Mouse (Mus musculus) ES-Bruce4 (cell line): Measurements from ENCODE around the gene Aplf. TPM values are rescaled to one million over a fixed set of nuclear protein-coding genes. Genes with fewer than 3 reads are reported as not detected.

Experiments used
- H3K27ac ChIP-seq: 2 replicates; pipeline ENCODE4 v1.5.1; 2012; ENCODE audit warnings: low read length, inconsistent platforms; ENCODE audit not compliant: insufficient read depth
- H3K27me3 ChIP-seq: 2 replicates; pipeline ENCODE4 v1.6.1; 2012; ENCODE audit warnings: mild to moderate bottlenecking, low read length, inconsistent platforms; ENCODE audit not compliant: control insufficient read depth, poor library complexity, insufficient read depth, severe bottlenecking
- H3K36me3 ChIP-seq: 2 replicates; pipeline ENCODE4 v1.6.1; 2012; ENCODE audit warnings: inconsistent platforms, mild to moderate bottlenecking, low read length, moderate library complexity; ENCODE audit not compliant: control insufficient read depth, poor library complexity, insufficient read depth, severe bottlenecking
- H3K4me1 ChIP-seq: one replicate; pipeline ENCODE4 v1.8.1; 2011; ENCODE audit warnings: low read length; ENCODE audit not compliant: control insufficient read depth, insufficient read depth
- H3K4me3 ChIP-seq: 2 replicates; pipeline ENCODE4 v1.5.1; 2011; ENCODE audit warnings: low read depth, mild to moderate bottlenecking, low read length
- H3K9ac ChIP-seq: 2 replicates; pipeline ENCODE4 v1.6.1; 2012; ENCODE audit warnings: low read depth, mild to moderate bottlenecking, inconsistent platforms; ENCODE audit not compliant: poor library complexity, severe bottlenecking
- H3K9me3 ChIP-seq: replicated peaks from 2 replicates; pipeline ENCODE4 v1.6.1; 2012; ENCODE audit warnings: mild to moderate bottlenecking, low read length, inconsistent platforms; ENCODE audit not compliant: control insufficient read depth, poor library complexity, insufficient read depth, severe bottlenecking
- CTCF ChIP-seq: IDR thresholded peaks from one replicate; pipeline ENCODE4 v1.8.1; 2011; ENCODE audit warnings: low read depth, low read length
- EP300 ChIP-seq: IDR thresholded peaks from 2 replicates; pipeline ENCODE4 v1.6.1; 2011; ENCODE audit warnings: low read depth, low read length; ENCODE audit not compliant: insufficient read depth
- POLR2A ChIP-seq: IDR thresholded peaks from one replicate; pipeline ENCODE4 v1.8.1; 2011; ENCODE audit warnings: low read length; ENCODE audit not compliant: insufficient read depth
- polyA plus RNA-seq: library from polyadenylated mRNA; stranded (reverse); fragments of >200 nt; gene quantifications from 2 replicates; pipeline ENCODE4 v1.2.4, GENCODE M21; 2011; ENCODE audit warnings: low read depth; ENCODE audit not compliant: missing spikeins, insufficient read depth, insufficient read length

Aplf gene
- polyA plus RNA-seq, 1 experiment = 8.5 TPM

GRCm38 (mm10) chr6:87663445-87663844 is 8.5 kb downstream of the Aplf start:
- Histone ChIP-seq H3K4me3 (no peak overlapping the region), H3K9me3 (no peaks in the 10 kb centered on the region), H3K27ac (no peak overlapping the region), H3K9ac (no peak overlapping the region), H3K4me1 (peaks cover 2% of the 10 kb centered on the region), H3K36me3 (no peaks in the 10 kb centered on the region), H3K27me3 (no peaks in the 10 kb centered on the region)
- TF ChIP-seq EP300 = no peak
- TF ChIP-seq POLR2A = no peak
- TF ChIP-seq CTCF = no peak

GRCm38 (mm10) chr6:87662197-87662596 is 9.8 kb downstream of the Aplf start:
- TF ChIP-seq POLR2A (no peak), CTCF (no peak), EP300 (no peak)
- H3K27me3 ChIP-seq = no peaks in the 10 kb centered on the region

GRCm38 (mm10) chr6:87661707-87662106 is 10.3 kb downstream of the Aplf start:
- H3K27me3 ChIP-seq = no peaks in the 10 kb centered on the region
- H3K4me3 ChIP-seq = no peak overlapping the region
- H3K27ac ChIP-seq = no peak overlapping the region
- TF ChIP-seq POLR2A (no peak), EP300 (no peak)
- no peaks in the 10 kb centered on the region for H3K36me3 ChIP-seq
- no peaks in the 10 kb centered on the region for H3K4me1 ChIP-seq
- no peak overlapping the region for H3K9ac ChIP-seq
- H3K9me3 ChIP-seq = no peaks in the 10 kb centered on the region

More at GRCm38 (mm10) chr6:87662197-87662596, 9.8 kb downstream of the Aplf start:
- no peaks in the 10 kb centered on the region for H3K36me3 ChIP-seq
- H3K4me1 ChIP-seq = no peaks in the 10 kb centered on the region
- no peak overlapping the region for H3K27ac ChIP-seq
- no peaks in the 10 kb centered on the region for H3K9me3 ChIP-seq
- H3K4me3 ChIP-seq = no peak overlapping the region
- H3K9ac ChIP-seq = no peak overlapping the region

GRCm38 (mm10) chr6:87658816-87659215 is 13.2 kb downstream of the Aplf start:
- no peak for TF ChIP-seq EP300
- TF ChIP-seq CTCF = no peak
- TF ChIP-seq POLR2A = no peak
- no peaks in the 10 kb centered on the region for H3K36me3 ChIP-seq
- no peak overlapping the region for H3K27ac ChIP-seq
- no peak overlapping the region for H3K4me3 ChIP-seq
- H3K27me3 ChIP-seq = no peaks in the 10 kb centered on the region
- no peaks in the 10 kb centered on the region for H3K9me3 ChIP-seq
- H3K9ac ChIP-seq = no peak overlapping the region
- H3K4me1 ChIP-seq = no peaks in the 10 kb centered on the region

DNA sequence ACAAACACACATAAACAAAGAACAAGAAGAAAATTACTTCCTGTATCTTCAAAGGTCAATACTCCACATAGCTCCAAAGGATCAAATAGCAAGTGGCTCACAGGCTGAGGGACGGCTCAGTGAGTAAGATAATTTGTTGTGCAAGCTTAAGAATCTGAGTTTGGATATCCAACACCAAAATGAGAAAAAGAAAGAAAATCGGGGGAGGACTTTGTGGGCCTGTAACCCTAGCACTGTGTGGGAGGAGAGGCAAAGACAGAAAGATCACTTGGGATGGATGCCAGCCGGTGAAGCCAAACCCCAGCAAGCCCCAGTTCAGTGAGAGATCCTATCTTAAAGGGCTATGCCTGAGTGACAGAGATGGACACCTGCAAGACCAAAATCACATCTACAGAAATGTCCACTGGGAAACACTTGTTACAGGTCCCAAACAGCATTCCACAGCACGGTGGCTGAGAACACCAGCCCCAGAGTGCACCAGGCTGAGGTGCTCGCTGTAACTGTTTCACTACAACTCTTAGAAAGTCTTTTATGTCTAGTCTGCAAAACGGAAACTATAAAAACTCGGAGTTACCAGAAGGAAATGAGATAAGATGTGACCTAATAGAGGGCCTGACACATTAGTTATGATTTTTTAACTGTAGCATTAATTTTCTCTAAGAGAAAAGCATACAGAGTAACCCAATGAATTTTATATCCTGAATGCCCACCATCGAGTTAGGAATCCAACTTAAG is 17.9 kb downstream of the Aplf start:
- Histone ChIP-seq H3K4me1 (no peaks in the 10 kb centered on the region), H3K9ac (no peak overlapping the region), H3K4me3 (no peak overlapping the region), H3K27ac (no peak overlapping the region), H3K9me3 (no peaks in the 10 kb centered on the region), H3K36me3 (no peaks in the 10 kb centered on the region), H3K27me3 (no peaks in the 10 kb centered on the region)
- TF ChIP-seq POLR2A (no peak), EP300 (no peak), CTCF (no peak)

- H3K27ac ChIP-seq = no peak overlapping the region
- no peak for TF ChIP-seq POLR2A
- TF ChIP-seq EP300 = no peak
- TF ChIP-seq CTCF = no peak
- H3K36me3 ChIP-seq = no peaks in the 10 kb centered on the region
- H3K4me1 ChIP-seq = no peaks in the 10 kb centered on the region
- no peaks in the 10 kb centered on the region for H3K9me3 ChIP-seq
- no peak overlapping the region for H3K9ac ChIP-seq
- no peak overlapping the region for H3K4me3 ChIP-seq
- no peaks in the 10 kb centered on the region for H3K27me3 ChIP-seq
Observed at GRCm38 (mm10) chr6:87653478-87653877, 18.5 kb downstream of the Aplf start.
